8 mouse cellular contexts compared by ENCODE assay signal in the genomic region with DNA sequence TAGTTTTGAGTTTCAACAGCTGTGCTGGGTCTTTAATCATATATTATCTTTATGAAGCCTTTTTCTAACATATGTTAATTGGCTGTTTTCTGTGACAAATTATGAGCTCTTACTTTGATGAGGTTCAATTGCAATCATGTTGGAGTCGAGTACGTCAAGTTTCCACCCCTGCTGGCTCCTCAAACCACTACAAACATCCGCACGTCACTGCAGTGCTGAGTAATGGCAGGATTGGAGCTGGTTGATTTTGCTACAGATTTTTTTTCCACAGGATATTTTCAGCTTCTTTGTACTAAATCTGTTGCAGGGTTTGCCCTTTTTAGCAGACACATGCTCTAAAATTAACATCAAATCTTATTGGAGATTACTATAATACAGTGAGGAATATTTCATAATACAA.
A peak's percentile ranks its signal among the peaks of the same experiment; 100 is the strongest.
DNase-seq lines count a peak whose midpoint lies in the region; ATAC-seq and TF ChIP-seq lines count a peak whose summit lies in the region.

No protein-coding gene starts in this region.

- DNase-seq in forebrain, embryonic 11.5 days (ENCODE audit: low spot score): no peak
- peak; percentile 5 for DNase-seq in thymus, postnatal 25 days
- DNase-seq in thymus, postnatal 10 days (ENCODE audit: low spot score in 2 of 2): no peak
- DNase-seq in kidney, postnatal 25 days: peak; percentile 34 to 59
- DNase-seq in urinary bladder, adult 2 months (ENCODE audit: low spot score): no peak
- DNase-seq in cerebellum, adult 2 months: no peak
- no peak for DNase-seq in layer of hippocampus, adult 11-12 months (ENCODE audit: low spot score)

- no peak for TF ChIP-seq CTCF in cerebellum, adult 2 months (IDR thresholded peaks at IDR 0.05; ENCODE audit: borderline replicate concordance, insufficient read depth, low read depth, low read length)

- no peak for ATAC-seq in forebrain, embryonic 16.5 days
- no peak for ATAC-seq in forebrain, embryonic 11.5 days (replicated peaks; ENCODE audit: low FRiP score)

- no peak overlapping the region for H3K4me2 ChIP-seq in forebrain, embryonic 16.5 days (ENCODE audit: low read length)
- no peak overlapping the region for H3K4me2 ChIP-seq in forebrain, embryonic 11.5 days (ENCODE audit: low read depth, low read length, severe bottlenecking)

- no peaks in the 10 kb centered on the region for H3K9me3 ChIP-seq in forebrain, embryonic 16.5 days (ENCODE audit: control insufficient read depth, low read length)
- no peaks in the 10 kb centered on the region for H3K9me3 ChIP-seq in forebrain, embryonic 11.5 days (ENCODE audit: control insufficient read depth, low read length)

- no peaks in the 10 kb centered on the region for H3K36me3 ChIP-seq in forebrain, embryonic 16.5 days (ENCODE audit: control insufficient read depth, insufficient read depth)
- H3K36me3 ChIP-seq in forebrain, embryonic 11.5 days (ENCODE audit: control insufficient read depth, insufficient read depth, low read length): no peaks in the 10 kb centered on the region

- peak overlapping the region; percentile 37; the same call in 1 of the 2 replicates for H3K27ac ChIP-seq in forebrain, embryonic 16.5 days (ENCODE audit: low read length)
- H3K27ac ChIP-seq in forebrain, embryonic 11.5 days (ENCODE audit: low read depth, low read length): no peak overlapping the region
- H3K27ac ChIP-seq in cerebellum, adult 2 months (ENCODE audit: insufficient read depth, low read length): no peak overlapping the region

- TF ChIP-seq POLR2A in cerebellum, adult 2 months (IDR thresholded peaks at IDR 0.05; ENCODE audit: borderline replicate concordance, insufficient read depth, low read length): no peak

- no peaks in the 10 kb centered on the region for H3K27me3 ChIP-seq in forebrain, embryonic 16.5 days (replicated peaks; ENCODE audit: control insufficient read depth, insufficient read depth, low read length)
- H3K27me3 ChIP-seq in forebrain, embryonic 11.5 days (ENCODE audit: control insufficient read depth, insufficient read depth, low read length): peaks cover 2% of the 10 kb centered on the region; the same call in 1 of the 2 replicates
- no peaks in the 10 kb centered on the region for H3K27me3 ChIP-seq in cerebellum, adult 2 months (ENCODE audit: control insufficient read depth, insufficient read depth, low read length)

- H3K4me3 ChIP-seq in forebrain, embryonic 16.5 days (replicated peaks; ENCODE audit: low read length): no peak overlapping the region
- no peak overlapping the region for H3K4me3 ChIP-seq in forebrain, embryonic 11.5 days (ENCODE audit: low read depth, low read length)
- H3K4me3 ChIP-seq in cerebellum, adult 2 months (replicated peaks; ENCODE audit: insufficient read depth, low read depth, low read length): no peak overlapping the region

- no peak overlapping the region for H3K9ac ChIP-seq in forebrain, embryonic 16.5 days (replicated peaks; ENCODE audit: low read depth, low read length)
- H3K9ac ChIP-seq in forebrain, embryonic 11.5 days (ENCODE audit: low read length): no peak overlapping the region

- H3K4me1 ChIP-seq in forebrain, embryonic 16.5 days (replicated peaks; ENCODE audit: control insufficient read depth, insufficient read depth, low read length): peaks cover 24% of the 10 kb centered on the region
- H3K4me1 ChIP-seq in forebrain, embryonic 11.5 days (replicated peaks; ENCODE audit: control insufficient read depth, insufficient read depth, low read length): no peaks in the 10 kb centered on the region
- H3K4me1 ChIP-seq in cerebellum, adult 2 months (ENCODE audit: control insufficient read depth, insufficient read depth, low read length): no peaks in the 10 kb centered on the region

- WGBS in forebrain, embryonic 16.5 days: 24% methylated on average over 4 of the region's 4 CpGs
- 74% methylated on average over 4 of the region's 4 CpGs for WGBS in forebrain, embryonic 11.5 days
- 68% methylated on average over 4 of the region's 4 CpGs for WGBS in cerebellum, adult 2 months

Comparison
In these comparisons a context has a peak if more than half of its experiments do, and no peak if none do; other contexts are left out.
1. DNase-seq: peak in thymus, postnatal 25 days (single experiment) and kidney, postnatal 25 days (2 of 2); none in forebrain, embryonic 11.5 days (single experiment), thymus, postnatal 10 days (0 of 2), urinary bladder, adult 2 months (single experiment), cerebellum, adult 2 months (0 of 2) and layer of hippocampus, adult 11-12 months (single experiment).